Comparison of ENCODE assay signal across 12 mouse cellular contexts in the genomic region with DNA sequence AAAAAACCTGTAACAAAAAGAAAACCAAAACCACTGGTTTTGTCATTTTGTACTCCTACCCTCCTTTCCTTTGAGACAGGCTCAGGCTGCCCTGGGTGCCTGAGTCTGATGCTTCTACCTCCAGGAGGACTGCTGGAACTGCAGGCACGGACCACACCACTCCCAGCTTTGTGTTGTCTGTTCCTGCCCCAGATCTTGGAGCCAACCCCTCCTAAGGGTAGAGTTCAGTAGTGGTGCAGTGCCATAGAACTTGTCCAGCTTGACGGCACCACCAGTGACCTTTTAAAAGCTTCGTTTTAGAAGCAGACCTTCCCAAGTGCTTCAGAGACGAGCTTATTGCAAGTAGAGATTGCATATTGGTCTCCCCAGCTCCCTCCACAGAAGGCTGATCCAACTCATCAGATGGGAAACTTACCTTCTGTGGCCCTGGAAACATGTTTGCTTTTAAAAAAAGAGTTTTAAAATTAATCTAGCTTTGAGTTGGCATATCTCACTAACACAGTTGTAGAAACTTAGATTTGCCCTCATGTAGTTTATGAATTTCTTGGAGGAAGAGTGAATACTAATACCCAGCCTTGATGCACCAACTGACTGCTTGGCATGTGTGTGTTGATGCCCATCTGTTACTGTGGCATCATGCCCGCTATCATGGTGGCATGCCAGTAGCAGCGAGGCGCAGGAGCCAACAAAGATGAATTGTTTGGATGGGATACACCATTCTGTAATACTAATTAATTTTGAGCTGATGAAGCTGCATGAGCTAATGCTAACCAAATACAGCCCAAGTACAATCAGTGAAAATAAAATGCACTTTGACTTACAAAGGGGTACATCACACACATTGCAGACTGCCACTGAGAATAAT. TPM values are rescaled to one million over a fixed set of nuclear protein-coding genes. Genes with fewer than 3 reads are reported as not detected.
A peak's percentile ranks its signal among the peaks of the same experiment; 100 is the strongest.
DNase-seq lines count a peak whose midpoint lies in the region; ATAC-seq lines count a peak whose summit lies in the region.
"Had no signal": no experiment of that assay in that cellular context is flagged by ENCODE, and none has a peak within 500 bp of the region (broad histone marks: within the 10 kb centered on the region; RNA-seq: fewer than 3 reads in every experiment).

No protein-coding gene starts in this region.

- peaks cover 17% of the 10 kb centered on the region for H3K4me1 ChIP-seq in hindbrain, embryonic 15.5 days (replicated peaks)
- H3K4me1 ChIP-seq in hindbrain, embryonic 10.5 days (replicated peaks), result peaks cover 5% of the 10 kb centered on the region

- H3K4me2 ChIP-seq in hindbrain, embryonic 15.5 days, result no peak overlapping the region
- H3K4me2 ChIP-seq: limb, embryonic 13.5 days had no signal

- no peaks in the 10 kb centered on the region for H3K36me3 ChIP-seq in hindbrain, embryonic 15.5 days
- peaks cover 17% of the 10 kb centered on the region; the same call in 1 of the 2 replicates for H3K36me3 ChIP-seq in hindbrain, embryonic 10.5 days

- DNase-seq in hindbrain, embryonic 10.5 days (ENCODE audit: low spot score), result no peak
- DNase-seq in cerebellum, postnatal 14 days, result peak; percentile 98
- DNase-seq in layer of hippocampus, postnatal 14 days (ENCODE audit: low spot score in 2 of 2), result peak; percentile 91 to 96
- peak; percentile 88 for DNase-seq in right cerebral cortex, postnatal 10 days (ENCODE audit: low spot score in 2 of 2)
- no peak for DNase-seq in urinary bladder, adult 18-20 months (ENCODE audit: low spot score in 2 of 2)
- no peak for DNase-seq in thymus, postnatal 36 days
- DNase-seq: gastrocnemius, adult 2 months had no signal

- H3K9ac ChIP-seq in hindbrain, embryonic 15.5 days, result no peak overlapping the region
- H3K9ac ChIP-seq: limb, embryonic 13.5 days had no signal

- H3K27me3 ChIP-seq in hindbrain, embryonic 15.5 days, result no peaks in the 10 kb centered on the region
- H3K27me3 ChIP-seq in hindbrain, embryonic 10.5 days (ENCODE audit: insufficient read depth, poor library complexity, severe bottlenecking), result no peaks in the 10 kb centered on the region
- H3K27me3 ChIP-seq: limb, embryonic 13.5 days; megakaryocyte, embryonic 14.5 days had no signal

- no peak overlapping the region for H3K4me3 ChIP-seq in hindbrain, embryonic 15.5 days
- H3K4me3 ChIP-seq in hindbrain, embryonic 10.5 days, result no peak overlapping the region
- H3K4me3 ChIP-seq: gastrocnemius, adult 2 months; limb, embryonic 13.5 days; megakaryocyte, embryonic 14.5 days had no signal

- peak; percentile 85 for ATAC-seq in hindbrain, embryonic 15.5 days (ENCODE audit: low FRiP score, low read depth)
- no peak for ATAC-seq in erythroid progenitor cell, adult 5-6 weeks (replicated peaks; ENCODE audit: low FRiP score, poor library complexity, severe bottlenecking)
- ATAC-seq: CD4-positive, CD25-positive, alpha-beta regulatory T cell, adult 4 months had no signal

- peak overlapping the region; percentile 72 for H3K27ac ChIP-seq in hindbrain, embryonic 15.5 days (replicated peaks)
- no peak overlapping the region for H3K27ac ChIP-seq in hindbrain, embryonic 10.5 days
- H3K27ac ChIP-seq: gastrocnemius, adult 2 months; limb, embryonic 13.5 days had no signal

- 61% methylated on average over 7 of the region's 7 CpGs for WGBS in hindbrain, embryonic 15.5 days
- 92% methylated on average over 7 of the region's 7 CpGs for WGBS in hindbrain, embryonic 10.5 days

- H3K9me3 ChIP-seq in hindbrain, embryonic 15.5 days, result no peaks in the 10 kb centered on the region
- no peaks in the 10 kb centered on the region for H3K9me3 ChIP-seq in hindbrain, embryonic 10.5 days
- H3K9me3 ChIP-seq: limb, embryonic 13.5 days; megakaryocyte, embryonic 14.5 days had no signal

RNA-seq across cellular contexts. Expression of gene Ap3b1, which starts 17.0 kb away (rescaled TPM):
- polyA plus RNA-seq in hindbrain, embryonic 15.5 days (2015; fragmentation: Nextera tagmentation; extraction: Ambion mirVana), result 27.5 and 29.5 TPM in 2 replicates
- polyA plus RNA-seq in hindbrain, embryonic 10.5 days (2016; fragmentation: Nextera tagmentation; extraction: Ambion mirVana), result 32.7 and 36.8 TPM in 2 replicates
- total RNA-seq in layer of hippocampus, postnatal 14 days (2021), result 10 to 100 TPM; 49.1 to 53.9 TPM
- 17.6 and 17.7 TPM in 2 replicates for total RNA-seq in erythroid progenitor cell, adult 5-6 weeks (2015; ENCODE audit: low replicate concordance)
- 28.7 and 42.0 TPM in 2 replicates for total RNA-seq in erythroid progenitor cell, adult 5-6 weeks (2017; ENCODE audit: low replicate concordance)

Comparison
In these comparisons a context has a peak if more than half of its experiments do, and no peak if none do; other contexts are left out.
1. DNase-seq: peak in cerebellum, postnatal 14 days (2 of 2), layer of hippocampus, postnatal 14 days (2 of 2) and right cerebral cortex, postnatal 10 days (2 of 2); none in hindbrain, embryonic 10.5 days (single experiment), urinary bladder, adult 18-20 months (0 of 2) and thymus, postnatal 36 days (0 of 2).